12 mouse cellular contexts compared by ENCODE assay signal in the genomic region with DNA sequence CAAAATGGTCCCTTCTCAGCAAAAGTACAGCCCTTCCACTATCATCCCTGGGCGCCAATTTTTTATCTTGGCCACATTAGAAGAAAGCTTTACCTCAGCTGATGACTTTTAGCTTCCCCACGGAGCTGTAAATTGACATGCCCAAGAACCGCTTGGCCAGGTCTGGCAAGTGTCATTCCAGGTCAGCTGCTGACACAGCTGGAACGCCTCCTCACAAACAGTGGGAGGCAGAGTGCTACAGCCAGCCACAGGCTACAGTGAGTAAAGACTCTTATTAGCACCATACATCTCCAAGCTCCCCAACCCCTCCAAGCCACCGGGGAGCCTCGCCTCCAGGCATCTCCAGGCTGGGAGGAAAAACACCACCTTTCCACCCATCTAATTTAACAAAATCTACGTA. TPM values are rescaled to one million over a fixed set of nuclear protein-coding genes. Genes with fewer than 3 reads are reported as not detected.
DNase-seq lines count a peak whose midpoint lies in the region; ATAC-seq lines count a peak whose summit lies in the region.
"Had no signal": no experiment of that assay in that cellular context is flagged by ENCODE, and none has a peak within 500 bp of the region (broad histone marks: within the 10 kb centered on the region; RNA-seq: fewer than 3 reads in every experiment).

No protein-coding gene starts in this region.

- H3K27me3 ChIP-seq in limb, embryonic 10.5 days (ENCODE audit: low read depth, poor library complexity, severe bottlenecking) = no peaks in the 10 kb centered on the region
- H3K27me3 ChIP-seq: neural tube, embryonic 15.5 days had no signal

- 25% methylated on average over 7 of the region's 7 CpGs for WGBS in limb, embryonic 10.5 days

- DNase-seq in heart, adult 18-20 months = peak; percentile 23 to 33
- DNase-seq in heart, adult 9 months (ENCODE audit: low spot score in 2 of 2) = no peak
- DNase-seq in adipocyte (ENCODE audit: low spot score) = peak; percentile 74
- DNase-seq in forelimb bud, embryonic 11.5 days (ENCODE audit: low read depth, low spot score) = peak; percentile 16
- DNase-seq in kidney, adult 9 months = peak; percentile 69
- DNase-seq in limb, embryonic 10.5 days (ENCODE audit: low spot score) = no peak
- no peak for DNase-seq in left cerebral cortex, postnatal 10 days (ENCODE audit: extremely low spot score in 1 of 2, low spot score in 2 of 2)
- DNase-seq: thymus, postnatal 14 days had no signal

- intact Hi-C loops in left cerebral cortex, postnatal 10 days (cut with DNase I) = no loop called here

- no peak overlapping the region for H3K27ac ChIP-seq in limb, embryonic 10.5 days
- H3K27ac ChIP-seq: neural tube, embryonic 15.5 days had no signal

- no peak for ATAC-seq in megakaryocyte, adult 5-6 weeks (ENCODE audit: poor library complexity, severe bottlenecking)

- no peaks in the 10 kb centered on the region for H3K9me3 ChIP-seq in limb, embryonic 10.5 days (replicated peaks)
- H3K9me3 ChIP-seq: neural tube, embryonic 15.5 days had no signal

- peaks cover 6% of the 10 kb centered on the region for H3K4me1 ChIP-seq in limb, embryonic 10.5 days
- H3K4me1 ChIP-seq: megakaryocyte, embryonic 14.5 days; neural tube, embryonic 15.5 days had no signal

- H3K36me3 ChIP-seq in limb, embryonic 10.5 days = no peaks in the 10 kb centered on the region
- H3K36me3 ChIP-seq: neural tube, embryonic 15.5 days had no signal

- H3K4me3 ChIP-seq in limb, embryonic 10.5 days = no peak overlapping the region
- H3K4me3 ChIP-seq: erythroblast, embryonic 14.5 days; megakaryocyte, embryonic 14.5 days; neural tube, embryonic 15.5 days had no signal

RNA-seq across cellular contexts. Expression of gene Bzw1, which starts 51.1 kb away (rescaled TPM):
- total RNA-seq in heart, adult 18-20 months (2021) = 10 to 100 TPM; 66.2 to 70.6 TPM
- total RNA-seq in megakaryocyte, adult 5-6 weeks (2015) = 175 and 183 TPM in 2 replicates
- 166 and 175 TPM in 2 replicates for total RNA-seq in megakaryocyte, adult 5-6 weeks (2017)
- polyA plus RNA-seq in limb, embryonic 10.5 days (2016; fragmentation: Nextera tagmentation; extraction: Ambion mirVana) = 419 and 449 TPM in 2 replicates
- total RNA-seq in left cerebral cortex, postnatal 10 days (2021) = 100 to 1,000 TPM; 264 to 272 TPM

Comparison
In these comparisons a context has a peak if more than half of its experiments do, and no peak if none do; other contexts are left out.
1. DNase-seq: peak in heart, adult 18-20 months (2 of 2), adipocyte (single experiment), forelimb bud, embryonic 11.5 days (single experiment) and kidney, adult 9 months (single experiment); none in heart, adult 9 months (0 of 2), limb, embryonic 10.5 days (single experiment) and left cerebral cortex, postnatal 10 days (0 of 2).